ENCODE assay signal across 10 mouse cellular contexts in genomic region chr9:106449947-106450346, GRCm38 (mm10). TPM values are rescaled to one million over a fixed set of nuclear protein-coding genes. Genes with fewer than 3 reads are reported as not detected.
DNase-seq lines count a peak whose midpoint lies in the region; ATAC-seq and TF ChIP-seq lines count a peak whose summit lies in the region.
"Had no signal": no experiment of that assay in that cellular context is flagged by ENCODE, and none has a peak within 500 bp of the region (broad histone marks: within the 10 kb centered on the region; RNA-seq: fewer than 3 reads in every experiment).

No protein-coding gene starts in this region.

- no peak overlapping the region for H3K4me3 ChIP-seq in heart, embryonic 13.5 days
- H3K4me3 ChIP-seq in lung, embryonic 14.5 days (ENCODE audit: low read depth, low read length) = no peak overlapping the region
- H3K4me3 ChIP-seq in limb, embryonic 12.5 days (replicated peaks) = no peak overlapping the region
- H3K4me3 ChIP-seq in myocyte = no peak overlapping the region
- H3K4me3 ChIP-seq: erythroblast, embryonic 14.5 days; midbrain, embryonic 12.5 days had no signal

- H3K4me1 ChIP-seq in heart, embryonic 13.5 days = peaks cover 73% of the 10 kb centered on the region
- peaks cover 40% of the 10 kb centered on the region for H3K4me1 ChIP-seq in lung, embryonic 14.5 days (ENCODE audit: insufficient read depth)
- H3K4me1 ChIP-seq in limb, embryonic 12.5 days (replicated peaks) = peaks cover 68% of the 10 kb centered on the region

- no peaks in the 10 kb centered on the region for H3K36me3 ChIP-seq in heart, embryonic 13.5 days
- no peaks in the 10 kb centered on the region for H3K36me3 ChIP-seq in lung, embryonic 14.5 days (ENCODE audit: insufficient read depth)
- H3K36me3 ChIP-seq in limb, embryonic 12.5 days = no peaks in the 10 kb centered on the region
- no peaks in the 10 kb centered on the region for H3K36me3 ChIP-seq in myocyte (ENCODE audit: control insufficient read depth, insufficient read depth)
- H3K36me3 ChIP-seq: midbrain, embryonic 12.5 days had no signal

- intact Hi-C loops in heart, postnatal 14 days (cut with DNase I) = no loop called here

- peak overlapping the region; percentile 30; the same call in 1 of the 2 replicates for H3K4me2 ChIP-seq in heart, embryonic 13.5 days
- peak overlapping the region; percentile 41; the same call in 1 of the 2 replicates for H3K4me2 ChIP-seq in lung, embryonic 14.5 days
- H3K4me2 ChIP-seq in limb, embryonic 12.5 days = peak overlapping the region; percentile 23
- H3K4me2 ChIP-seq in myocyte (ENCODE audit: low read depth) = peak overlapping the region; percentile 46
- H3K4me2 ChIP-seq: midbrain, embryonic 12.5 days had no signal

- TF ChIP-seq CTCF in lung, embryonic 14.5 days (IDR thresholded peaks at IDR 0.05; ENCODE audit: low read depth) = no peak

- no peak overlapping the region for H3ac ChIP-seq in myocyte (ENCODE audit: control insufficient read depth, insufficient read length)

- H3K27ac ChIP-seq in heart, embryonic 13.5 days (replicated peaks) = no peak overlapping the region
- H3K27ac ChIP-seq in lung, embryonic 14.5 days (ENCODE audit: low read depth) = no peak overlapping the region
- 0 out of 2 replicates have a peak overlapping the region, but pooled peaks have one; percentile 29 for H3K27ac ChIP-seq in limb, embryonic 12.5 days
- H3K27ac ChIP-seq: midbrain, embryonic 12.5 days had no signal

- peaks cover 3% of the 10 kb centered on the region; the same call in 1 of the 2 replicates for H3K27me3 ChIP-seq in heart, embryonic 13.5 days (replicated peaks)
- no peaks in the 10 kb centered on the region for H3K27me3 ChIP-seq in lung, embryonic 14.5 days (ENCODE audit: insufficient read depth, low read length)
- H3K27me3 ChIP-seq in limb, embryonic 12.5 days = no peaks in the 10 kb centered on the region
- no peaks in the 10 kb centered on the region for H3K27me3 ChIP-seq in myocyte (ENCODE audit: control insufficient read depth, insufficient read depth, insufficient read length)
- H3K27me3 ChIP-seq: midbrain, embryonic 12.5 days had no signal

- no peaks in the 10 kb centered on the region for H3K9me3 ChIP-seq in heart, embryonic 13.5 days
- H3K9me3 ChIP-seq in lung, embryonic 14.5 days (ENCODE audit: low read depth, low read length) = no peaks in the 10 kb centered on the region
- no peaks in the 10 kb centered on the region for H3K9me3 ChIP-seq in limb, embryonic 12.5 days
- H3K9me3 ChIP-seq: midbrain, embryonic 12.5 days had no signal

- TF ChIP-seq POLR2A in myocyte (IDR thresholded peaks at IDR 0.05; ENCODE audit: insufficient read length, low read depth) = no peak

- DNase-seq in heart, postnatal 14 days = no peak
- DNase-seq in lung, embryonic 14.5 days = no peak
- DNase-seq in lung, postnatal 10 days = no peak
- DNase-seq in ovary, adult 18-20 months (ENCODE audit: low spot score) = no peak
- DNase-seq: kidney, adult 11 months had no signal

- peak overlapping the region; percentile 64; the same call in 1 of the 2 replicates for H3K9ac ChIP-seq in heart, embryonic 13.5 days
- H3K9ac ChIP-seq in lung, embryonic 14.5 days = no peak overlapping the region
- H3K9ac ChIP-seq in limb, embryonic 12.5 days (replicated peaks) = no peak overlapping the region
- H3K9ac ChIP-seq: midbrain, embryonic 12.5 days had no signal

- 85% methylated on average over 8 of the region's 8 CpGs for WGBS in heart, embryonic 13.5 days
- 90% methylated on average over 8 of the region's 8 CpGs for WGBS in lung, embryonic 14.5 days
- WGBS in limb, embryonic 12.5 days = 85% methylated on average over 8 of the region's 8 CpGs

- ATAC-seq in heart, embryonic 13.5 days (ENCODE audit: extremely low read depth, insufficient number of reproducible peaks, low FRiP score, low TSS enrichment) = no peak
- no peak for ATAC-seq in lung, embryonic 14.5 days (ENCODE audit: insufficient read depth)
- ATAC-seq in limb, embryonic 12.5 days (ENCODE audit: insufficient number of reproducible peaks, insufficient read depth, low FRiP score, low TSS enrichment, low read depth) = no peak

- H3K79me2 ChIP-seq in myocyte (ENCODE audit: control insufficient read depth, insufficient read depth) = peaks cover 10% of the 10 kb centered on the region

TF ChIP-seq in myocyte, 11 proteins besides CTCF, POLR2A, EP300 and RAD21:
- TF ChIP-seq MYOG (IDR thresholded peaks at IDR 0.05; ENCODE audit: control insufficient read depth in 1 of 3, insufficient read depth in 1 of 3, insufficient read length in 2 of 3, low read depth in 2 of 3) = no peak
- no peak for TF ChIP-seq TCF12 (IDR thresholded peaks at IDR 0.05; ENCODE audit: insufficient read depth, poor library complexity, severe bottlenecking)
- TF ChIP-seq POLR2AphosphoS2 (IDR thresholded peaks at IDR 0.05; ENCODE audit: insufficient read length, low read depth) = no peak
- no peak for TF ChIP-seq TCF3 (IDR thresholded peaks at IDR 0.05; ENCODE audit: insufficient read length, low read depth)
- no peak for TF ChIP-seq MYOD1 (IDR thresholded peaks at IDR 0.05; ENCODE audit: control insufficient read depth in 1 of 3, insufficient read length in 2 of 3, low read depth in 2 of 3)
- no peak for TF ChIP-seq CEBPB (IDR thresholded peaks at IDR 0.05; ENCODE audit: insufficient read depth, poor library complexity, severe bottlenecking)
- TF ChIP-seq E2F4 (IDR thresholded peaks at IDR 0.05; ENCODE audit: insufficient read depth) = no peak
- no peak for TF ChIP-seq REST (IDR thresholded peaks at IDR 0.05; ENCODE audit: insufficient read depth, insufficient read length)
- TF ChIP-seq SRF (IDR thresholded peaks at IDR 0.05; ENCODE audit: control insufficient read depth, insufficient read length, low read depth) = no peak
- TF ChIP-seq MAX (IDR thresholded peaks at IDR 0.05; ENCODE audit: low read depth) = no peak
- no peak for TF ChIP-seq USF1 (IDR thresholded peaks at IDR 0.05; ENCODE audit: low read depth)

RNA-seq across cellular contexts. Expression of gene Abhd14a, which starts 2.5 kb away (rescaled TPM):
- 44.8 and 53.3 TPM in 2 replicates for polyA plus RNA-seq in heart, embryonic 13.5 days (2015; fragmentation: Nextera tagmentation; extraction: Ambion mirVana)
- total RNA-seq in heart, postnatal 14 days (2021) = 10 to 100 TPM; 21.9 to 22.0 TPM
- 46.0 and 48.4 TPM in 2 replicates for polyA plus RNA-seq in lung, embryonic 14.5 days (2014; fragmentation: Nextera tagmentation; extraction: Ambion mirVana)
- 56.0 and 57.8 TPM in 2 replicates for polyA plus RNA-seq in limb, embryonic 12.5 days (2016; fragmentation: Nextera tagmentation; extraction: Ambion mirVana)
- polyA plus RNA-seq in myocyte (2012; fragmentation: generic; extraction: Trizol) = 19.2 TPM

RNA-seq across cellular contexts. Expression of gene Abhd14b, which starts 2.7 kb away (rescaled TPM):
- polyA plus RNA-seq in heart, embryonic 13.5 days (2015; fragmentation: Nextera tagmentation; extraction: Ambion mirVana) = 7.4 and 7.7 TPM in 2 replicates
- 1 to 10 TPM; 6.8 to 8.9 TPM for total RNA-seq in heart, postnatal 14 days (2021)
- polyA plus RNA-seq in lung, embryonic 14.5 days (2014; fragmentation: Nextera tagmentation; extraction: Ambion mirVana) = 10.0 and 11.0 TPM in 2 replicates
- 10.6 and 16.1 TPM in 2 replicates for polyA plus RNA-seq in limb, embryonic 12.5 days (2016; fragmentation: Nextera tagmentation; extraction: Ambion mirVana)
- polyA plus RNA-seq in myocyte (2012; fragmentation: generic; extraction: Trizol) = 4.2 TPM
- polyA plus RNA-seq: erythroblast, embryonic 14.5 days had no signal

RNA-seq across cellular contexts. Expression of gene Pcbp4, which starts 3.1 kb away (rescaled TPM):
- 82.0 and 85.0 TPM in 2 replicates for polyA plus RNA-seq in heart, embryonic 13.5 days (2015; fragmentation: Nextera tagmentation; extraction: Ambion mirVana)
- 10 to 100 TPM; 62.4 to 68.8 TPM for total RNA-seq in heart, postnatal 14 days (2021)
- 95.9 and 109 TPM in 2 replicates for polyA plus RNA-seq in lung, embryonic 14.5 days (2014; fragmentation: Nextera tagmentation; extraction: Ambion mirVana)
- 172 and 176 TPM in 2 replicates for polyA plus RNA-seq in limb, embryonic 12.5 days (2016; fragmentation: Nextera tagmentation; extraction: Ambion mirVana)
- polyA plus RNA-seq in myocyte (2012; fragmentation: generic; extraction: Trizol) = 274 TPM

RNA-seq across cellular contexts. Expression of gene Acy1, which starts 11.8 kb away (rescaled TPM):
- polyA plus RNA-seq in heart, embryonic 13.5 days (2015; fragmentation: Nextera tagmentation; extraction: Ambion mirVana) = 25.7 and 27.2 TPM in 2 replicates
- total RNA-seq in heart, postnatal 14 days (2021) = 10 to 100 TPM; 16.2 to 18.9 TPM
- polyA plus RNA-seq in lung, embryonic 14.5 days (2014; fragmentation: Nextera tagmentation; extraction: Ambion mirVana) = 33.2 and 34.9 TPM in 2 replicates
- 45.0 and 51.1 TPM in 2 replicates for polyA plus RNA-seq in limb, embryonic 12.5 days (2016; fragmentation: Nextera tagmentation; extraction: Ambion mirVana)
- polyA plus RNA-seq in myocyte (2012; fragmentation: generic; extraction: Trizol) = 18.1 TPM

RNA-seq across cellular contexts. Expression of gene Gpr62, which starts 15.8 kb away (rescaled TPM):
- 0.19 and 0.31 TPM in 2 replicates for polyA plus RNA-seq in heart, embryonic 13.5 days (2015; fragmentation: Nextera tagmentation; extraction: Ambion mirVana)
- total RNA-seq in heart, postnatal 14 days (2021) = under 1 TPM in 1 of 2 experiments, not detected in 1; 0.10 TPM
- polyA plus RNA-seq in lung, embryonic 14.5 days (2014; fragmentation: Nextera tagmentation; extraction: Ambion mirVana) = 0.26 and 0.34 TPM in 2 replicates
- polyA plus RNA-seq in limb, embryonic 12.5 days (2016; fragmentation: Nextera tagmentation; extraction: Ambion mirVana) = 0.65 and 0.90 TPM in 2 replicates
- 0.46 TPM for polyA plus RNA-seq in myocyte (2012; fragmentation: generic; extraction: Trizol)
- polyA plus RNA-seq: erythroblast, embryonic 14.5 days had no signal
